Mouse (Mus musculus) thymus, postnatal 0 days (tissue): ENCODE measurements around the gene Lap3. TPM values are rescaled to one million over a fixed set of nuclear protein-coding genes. Genes with fewer than 3 reads are reported as not detected.

Experiments used
- DNase-seq: peaks from one replicate; pipeline ENCODE4 v3.0.0-alpha.2; 2015; ENCODE audit warnings: low spot score
- polyA plus RNA-seq: library from polyadenylated mRNA; unstranded; fragments of >200 nt; fragmentation: Nextera tagmentation; extraction: Ambion mirVana; gene quantifications from 2 replicates; pipeline ENCODE4 v1.2.1, GENCODE M21; 2015

Gene Lap3
- 45.1 and 48.1 TPM in 2 replicates for polyA plus RNA-seq

DNA sequence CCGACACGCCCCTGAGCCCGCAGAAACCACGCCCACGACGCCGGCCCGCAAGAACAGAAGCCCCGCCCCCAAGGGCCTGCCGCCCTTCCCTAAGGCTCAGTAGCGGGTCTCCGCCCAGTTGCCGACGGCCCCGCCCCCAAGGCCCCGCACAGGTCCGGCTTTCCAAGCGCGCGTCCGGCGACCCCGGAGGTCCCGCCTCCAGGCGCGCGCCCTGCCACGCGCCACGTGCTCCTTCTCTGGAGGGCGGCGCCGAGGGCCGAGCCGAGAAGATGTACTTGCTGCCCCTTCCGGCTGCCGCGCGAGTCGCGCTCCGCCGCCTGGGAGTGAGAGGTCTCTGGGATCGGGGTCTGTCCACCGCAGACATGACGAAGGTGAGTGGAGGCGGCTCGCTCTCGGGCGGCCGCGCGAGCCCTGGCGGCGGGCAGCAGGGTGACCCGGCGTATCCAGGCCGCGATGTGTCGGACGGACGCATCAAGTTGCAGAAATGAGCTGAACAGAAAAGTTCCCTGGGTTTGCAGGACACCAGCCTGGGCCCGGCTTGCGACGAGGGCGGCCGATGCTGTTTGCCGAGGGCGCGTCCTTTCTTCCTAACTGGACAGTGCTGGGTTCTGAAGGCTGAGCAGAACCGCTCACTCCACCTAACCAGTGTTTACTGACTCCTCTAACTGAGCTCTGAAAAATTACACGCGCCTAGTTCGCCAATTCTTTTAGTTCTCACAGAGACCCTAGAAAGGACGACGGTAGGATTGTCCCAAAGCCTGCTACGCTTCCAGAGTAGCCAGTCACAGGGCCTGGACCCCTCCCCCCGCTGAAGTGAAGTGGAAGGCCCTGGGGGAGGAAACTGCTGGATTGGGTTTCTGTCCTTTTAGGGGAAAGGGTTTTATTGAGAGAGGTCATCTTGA is at the start of gene Lap3:
Gene Lap3 (plus strand): TSS at position 184 of the 902 bp plus-strand sequence.
- peak; percentile 96 for DNase-seq

DNA sequence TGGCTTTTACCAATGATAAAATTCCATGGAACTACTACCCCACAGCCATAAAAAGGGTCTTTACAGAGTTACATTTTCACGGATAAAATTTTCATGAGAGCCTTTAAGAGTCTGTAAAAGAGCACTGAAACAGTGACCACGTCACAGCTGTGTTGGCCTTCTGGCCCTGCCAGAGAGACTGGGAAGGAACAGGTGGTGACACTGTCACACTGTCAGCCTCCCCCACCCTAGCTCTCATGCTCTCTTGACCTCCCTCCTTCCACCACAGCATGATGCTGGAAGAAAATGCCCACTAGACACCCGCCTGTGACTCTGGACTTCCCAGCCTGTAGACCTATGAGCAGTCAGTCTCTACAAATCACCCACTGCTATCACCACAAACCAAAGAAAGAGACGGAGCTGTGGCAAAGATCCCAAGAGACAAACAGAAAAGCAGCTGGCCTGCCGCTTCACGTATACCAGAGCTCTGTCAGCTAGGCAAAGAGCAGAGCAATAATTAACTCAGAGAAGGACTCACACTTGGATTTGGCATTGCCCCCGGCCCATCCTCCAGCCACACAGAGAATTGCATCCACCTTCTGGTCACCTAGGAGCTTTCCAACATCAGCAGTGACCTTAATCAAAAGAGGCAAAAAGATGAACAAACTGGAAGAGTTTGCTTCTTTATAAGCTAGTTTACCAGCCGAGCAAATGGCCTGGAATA is 48.9 kb upstream of the Lap3 start:
- DNase-seq, result no peak

DNA sequence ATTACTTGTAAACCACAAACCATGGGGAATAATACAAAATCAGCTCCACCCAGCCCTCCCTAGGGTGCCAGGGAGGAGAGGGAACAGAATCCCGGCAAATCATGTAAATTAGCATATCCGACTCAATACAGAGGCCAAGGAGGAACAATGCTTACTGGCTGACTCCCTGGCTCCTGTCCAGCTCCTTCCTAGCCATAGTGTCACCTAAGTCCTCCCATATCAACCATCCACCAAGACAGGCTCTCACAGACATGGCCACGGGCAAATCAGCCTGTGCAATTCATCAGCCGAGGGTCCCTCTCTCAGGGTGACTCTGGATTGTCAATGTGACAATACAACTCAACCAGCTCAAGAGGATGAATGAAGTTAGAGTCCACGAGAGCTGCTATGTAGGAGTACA is 44.5 kb upstream of the Lap3 start:
- DNase-seq, result no peak

DNA sequence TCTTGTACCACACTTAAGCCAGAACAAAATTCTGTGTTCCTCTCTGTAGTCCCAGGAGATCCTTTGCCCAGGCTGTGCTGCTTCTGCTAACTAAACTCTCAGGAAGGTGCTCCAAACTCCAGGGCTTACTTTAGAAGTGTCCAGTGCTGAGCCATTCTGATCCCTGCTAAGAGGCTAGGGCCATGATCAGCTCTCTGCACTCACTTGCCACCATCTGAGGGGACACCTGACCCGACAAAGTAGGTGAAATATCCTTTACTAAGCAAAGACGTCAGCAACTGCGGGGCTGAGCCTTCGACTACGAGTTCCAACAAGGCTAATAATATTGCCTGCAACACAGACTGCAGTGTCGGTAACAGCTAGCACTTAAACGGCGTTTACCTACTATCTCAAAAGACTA is 44.0 kb upstream of the Lap3 start:
- DNase-seq, result peak; percentile 7

DNA sequence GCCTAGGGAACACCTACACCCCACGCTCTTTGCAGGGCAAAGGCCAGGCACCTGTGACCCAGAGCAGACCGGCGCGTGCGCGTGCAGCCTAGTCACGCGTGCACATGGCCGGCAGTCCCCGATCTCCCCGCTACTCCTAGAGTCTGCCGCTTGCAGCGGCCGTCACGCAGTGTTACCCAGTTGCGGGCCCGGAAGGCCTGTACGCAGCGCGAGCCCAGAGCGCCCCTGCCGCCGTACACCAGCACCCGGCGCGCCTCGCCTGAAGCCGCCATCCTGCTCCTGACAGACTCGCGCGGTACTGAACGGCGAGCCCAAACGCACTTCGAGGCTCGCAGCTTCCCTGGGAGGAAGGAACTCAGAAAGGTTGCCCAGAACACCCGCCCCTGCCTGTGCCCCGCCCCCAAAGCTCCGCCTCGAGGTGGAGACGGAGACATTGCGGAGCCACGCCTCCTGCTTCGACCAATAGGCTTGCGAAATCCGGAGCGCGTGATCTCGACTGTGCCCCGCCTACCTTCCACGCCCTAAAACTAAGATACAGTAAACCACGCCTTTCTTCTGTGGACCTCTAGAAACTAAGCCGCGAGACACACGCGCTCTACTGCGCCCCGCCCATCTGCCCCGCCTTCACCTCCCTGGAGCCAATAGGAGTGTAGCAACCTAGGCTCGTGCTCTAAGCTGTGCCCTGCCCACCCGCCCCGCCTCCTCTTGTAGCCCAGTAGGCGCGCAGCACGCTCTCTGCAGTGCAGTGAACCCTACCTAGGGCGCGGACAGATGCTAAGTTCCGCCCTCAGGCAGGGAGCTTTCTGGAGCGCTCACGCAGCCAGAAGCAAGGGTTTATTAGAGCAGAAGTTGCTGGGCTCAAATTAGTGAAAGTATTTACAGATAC is 43.1 kb upstream of the Lap3 start, which contains the start of gene Qdpr:
Gene Qdpr (minus strand): TSS at position 406 of the 886 bp plus-strand sequence.
- peak; percentile 100 for DNase-seq

DNA sequence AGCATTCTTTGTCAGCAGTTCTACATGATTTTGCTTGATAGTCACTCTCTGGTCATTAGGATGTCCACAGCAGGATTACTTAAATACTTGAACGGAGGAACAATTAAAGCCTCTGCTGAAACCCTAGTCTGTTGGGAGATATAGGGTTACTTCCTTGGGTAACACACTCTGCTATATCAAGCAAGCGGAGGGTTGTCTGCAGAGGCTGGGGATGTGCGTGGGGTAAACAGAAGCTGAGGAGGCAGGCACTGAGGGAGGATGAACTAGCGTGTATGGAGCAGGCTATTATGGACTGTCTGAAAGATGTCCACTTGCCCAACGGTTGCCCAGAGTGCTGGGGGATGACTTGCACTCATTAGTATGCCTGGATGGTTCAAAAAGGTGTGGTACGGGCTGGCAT is 39.7 kb upstream of the Lap3 start, which contains the start of gene Clrn2:
Gene Clrn2 (plus strand): TSS at position 301 of the 400 bp plus-strand sequence.
- no peak for DNase-seq

DNA sequence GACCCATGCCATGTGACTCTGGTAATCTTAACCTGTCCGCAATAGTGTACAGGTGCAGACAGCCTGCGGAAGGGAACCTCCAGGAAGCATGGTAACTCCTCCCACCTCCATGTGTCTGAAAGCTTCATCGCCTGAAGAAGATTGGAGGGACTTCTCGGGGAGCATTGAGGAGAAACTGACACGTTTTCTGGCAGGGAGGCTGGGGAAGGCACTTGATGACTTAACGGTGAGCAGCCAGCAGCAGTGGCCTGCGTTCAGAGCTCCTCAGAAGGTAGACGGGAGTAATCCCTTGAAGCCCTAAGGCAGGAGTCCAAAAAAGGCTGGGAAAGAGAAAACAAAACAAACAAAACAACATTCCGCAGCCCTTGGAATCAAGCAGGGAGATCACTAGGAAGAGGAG is 38.7 kb upstream of the Lap3 start:
- no peak for DNase-seq

DNA sequence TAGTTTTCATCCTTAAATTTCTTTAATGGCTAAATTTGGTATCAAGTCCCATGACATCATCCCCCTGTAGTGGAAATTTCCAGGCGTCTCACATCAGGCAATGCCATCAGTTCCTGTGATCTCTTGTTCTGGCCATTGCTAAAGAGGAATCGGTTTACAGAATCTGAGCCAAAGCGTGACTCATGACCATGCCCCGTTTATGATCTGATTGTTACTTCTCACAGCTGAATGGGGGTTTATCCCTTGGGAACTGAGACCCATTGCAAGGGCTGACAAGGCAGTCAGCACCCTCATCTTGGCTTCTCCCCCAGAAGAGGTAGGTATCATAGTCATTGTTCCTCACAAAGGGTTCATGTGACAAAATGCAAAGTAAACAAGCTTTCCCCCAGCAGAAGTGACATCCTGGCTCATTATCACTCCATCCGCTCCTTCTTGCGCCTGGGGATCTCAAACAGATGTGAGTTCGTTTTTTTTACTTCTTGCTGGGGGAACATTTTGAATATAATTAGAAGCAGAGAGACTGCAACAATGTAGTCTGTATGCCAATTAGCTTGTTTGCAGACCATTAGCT is 20.2 kb upstream of the Lap3 start:
- no peak for DNase-seq

DNA sequence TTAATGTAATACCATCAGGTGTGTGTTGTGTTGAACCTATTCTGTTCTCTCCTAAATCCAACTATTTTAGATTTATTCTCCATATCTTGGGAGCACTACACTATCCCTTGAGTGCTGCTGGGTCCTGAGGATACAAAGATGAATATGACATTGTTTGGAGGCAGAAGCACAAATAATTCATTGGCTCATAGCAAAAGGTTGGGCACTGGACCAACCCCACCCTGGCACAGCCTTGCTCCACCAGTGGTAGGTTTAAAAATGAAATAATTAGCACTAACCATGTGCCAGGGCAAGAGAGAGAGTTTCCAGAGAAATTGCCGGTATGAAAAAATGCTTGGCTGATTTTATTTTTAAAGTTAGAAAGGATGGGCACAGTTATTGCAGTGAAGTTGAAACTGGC is 19.7 kb upstream of the Lap3 start:
- no peak for DNase-seq

DNA sequence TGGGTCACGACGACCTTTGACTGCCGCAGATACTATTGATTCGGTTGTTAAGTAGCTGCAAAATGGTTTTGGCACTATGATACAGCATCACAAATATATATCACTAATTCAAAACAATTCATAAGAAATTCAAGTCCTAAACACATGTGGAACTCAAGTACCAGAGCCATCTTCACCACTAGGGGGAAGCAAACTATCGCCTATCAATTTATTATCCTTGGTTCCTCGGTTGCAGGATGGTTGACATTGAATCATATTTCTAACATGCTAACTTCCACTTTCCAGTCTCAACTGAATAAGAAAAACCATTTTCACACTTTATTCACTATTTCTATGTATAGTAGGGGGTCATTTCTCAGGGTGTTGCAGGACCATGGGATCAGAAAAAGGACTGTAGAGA is 19.0 kb upstream of the Lap3 start:
- peak; percentile 69 for DNase-seq

DNA sequence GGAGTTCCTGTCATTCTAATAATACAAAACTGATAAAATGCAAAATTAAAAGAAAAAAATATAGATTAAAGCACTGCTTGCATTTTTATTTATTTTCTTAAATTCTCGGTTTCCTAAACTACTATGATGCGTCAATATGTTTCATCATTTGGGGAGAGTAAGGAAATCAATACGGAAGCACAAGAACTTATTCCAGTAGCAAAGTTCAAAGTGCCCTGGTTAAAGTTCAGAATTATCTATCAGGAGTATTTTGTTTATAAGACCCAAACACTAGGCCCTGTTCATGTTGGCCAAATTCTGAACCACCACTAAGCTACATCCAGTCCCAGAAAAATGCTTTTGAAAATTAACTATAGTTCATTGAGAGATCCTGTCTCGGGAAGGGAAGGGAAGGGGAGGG is 18.4 kb upstream of the Lap3 start:
- DNase-seq, result no peak

DNA sequence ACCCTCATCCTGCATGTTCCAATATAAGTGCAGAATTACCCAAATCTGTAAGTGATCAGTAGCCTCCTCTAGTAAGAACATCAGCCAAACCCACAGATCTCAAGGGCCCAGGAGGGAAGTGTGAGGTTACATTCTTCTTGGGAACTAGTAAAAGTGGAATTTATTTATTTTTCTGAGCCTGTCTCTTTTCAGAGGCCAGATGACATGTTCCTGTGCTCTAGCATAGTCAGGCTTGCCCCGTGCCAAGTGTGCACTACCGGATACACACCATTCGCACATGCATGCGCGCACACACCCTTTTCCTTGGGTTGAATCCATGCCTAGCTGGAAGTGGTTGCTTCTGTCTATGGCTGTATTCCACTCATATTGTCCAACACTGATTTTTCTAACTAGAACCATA is 17.4 kb upstream of the Lap3 start:
- no peak for DNase-seq

DNA sequence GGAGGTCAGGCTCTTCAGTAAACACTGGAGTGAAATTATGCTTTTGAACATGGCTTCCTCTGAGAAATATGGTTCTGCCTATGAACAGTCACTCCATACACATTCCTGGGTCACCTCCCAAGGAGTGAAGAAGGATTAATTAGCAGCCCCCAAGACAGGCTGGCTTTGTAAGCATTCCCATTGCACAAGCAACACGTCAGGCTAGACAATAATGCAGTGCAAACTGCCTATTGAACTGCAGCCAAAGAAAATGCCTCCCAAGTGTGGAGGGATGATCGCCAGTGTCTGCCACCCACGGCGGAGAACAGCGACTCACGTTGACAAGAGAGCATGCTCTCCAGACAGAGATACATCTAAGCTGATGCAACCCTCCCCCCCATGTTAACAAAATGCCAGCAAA is 16.9 kb upstream of the Lap3 start:
- no peak for DNase-seq

DNA sequence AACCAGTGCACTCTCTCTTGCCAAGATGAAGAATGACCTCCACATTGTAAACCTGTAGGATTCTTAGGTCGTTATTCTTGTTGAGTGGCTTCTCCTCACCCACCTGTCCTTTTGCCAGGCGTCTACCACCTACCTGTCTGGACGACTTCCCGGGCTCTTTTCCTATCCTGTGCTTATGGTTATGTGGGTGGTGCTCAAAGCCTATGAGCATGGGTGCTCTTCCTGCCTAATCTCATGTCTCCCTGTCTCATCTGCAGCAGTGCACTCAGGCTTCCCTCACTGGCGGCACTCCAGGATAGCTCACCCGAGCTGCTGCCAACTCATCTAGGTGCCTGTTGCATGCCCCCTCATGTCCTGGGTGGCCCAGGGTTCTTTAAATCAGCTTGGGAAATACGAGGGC is 15.6 kb upstream of the Lap3 start:
- DNase-seq, result no peak

DNA sequence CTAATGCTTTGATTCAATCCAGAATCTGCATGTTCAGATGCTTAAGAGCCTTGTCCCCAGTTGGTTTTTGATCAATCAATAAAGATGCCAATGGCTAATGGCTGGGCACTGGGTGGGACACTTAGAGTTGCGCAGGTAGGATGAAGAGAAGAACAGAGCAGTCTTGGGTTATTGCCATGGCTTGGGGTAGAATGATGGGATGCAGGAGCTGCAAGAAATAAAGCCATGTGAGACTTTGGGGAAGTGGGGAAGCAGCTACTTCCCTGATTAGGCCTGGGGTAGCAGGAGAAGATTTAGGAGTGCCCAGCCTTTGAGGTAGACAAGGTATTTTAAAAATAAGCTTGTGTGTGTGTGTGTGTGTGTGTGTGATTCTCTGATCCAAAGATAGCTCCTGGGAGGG is 13.1 kb upstream of the Lap3 start:
- no peak for DNase-seq

DNA sequence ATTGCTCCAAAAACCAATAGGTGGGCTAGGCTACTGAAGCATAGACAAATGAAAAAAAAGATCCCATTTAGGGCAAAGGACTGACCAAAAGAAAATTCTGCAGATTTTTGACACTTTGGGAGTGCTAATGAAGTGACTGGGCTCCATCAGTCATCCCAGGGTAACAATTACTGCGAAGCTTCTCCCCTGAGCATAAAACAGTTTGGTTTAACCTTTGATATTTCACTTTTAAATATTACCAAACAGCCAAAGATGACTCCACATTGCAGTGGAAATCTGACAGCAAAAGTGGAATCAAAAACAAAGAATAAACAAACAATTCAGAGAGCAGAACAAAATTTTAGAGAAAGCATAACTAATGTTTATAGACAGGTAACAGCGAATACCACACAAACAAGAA is 12.0 kb upstream of the Lap3 start:
- DNase-seq, result no peak

DNA sequence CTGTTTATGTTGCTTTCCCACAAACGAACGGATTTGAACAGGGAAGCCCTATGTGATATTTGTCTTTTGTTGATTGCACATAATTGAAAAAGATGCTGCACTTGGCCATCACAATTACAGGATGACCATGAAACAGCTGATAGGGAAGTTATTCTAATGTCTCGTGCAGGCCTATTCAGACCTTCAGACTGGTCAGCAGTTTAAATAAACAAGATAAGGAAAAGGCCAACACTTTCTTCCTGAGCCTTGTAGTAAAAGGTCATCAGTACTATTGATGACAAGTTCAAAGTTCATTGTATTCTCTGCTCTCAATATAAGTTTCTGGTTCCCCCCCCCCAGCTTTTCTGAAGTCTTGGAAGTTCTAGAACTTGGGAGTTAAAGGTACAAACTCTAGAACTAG is 10.6 kb upstream of the Lap3 start:
- no peak for DNase-seq

DNA sequence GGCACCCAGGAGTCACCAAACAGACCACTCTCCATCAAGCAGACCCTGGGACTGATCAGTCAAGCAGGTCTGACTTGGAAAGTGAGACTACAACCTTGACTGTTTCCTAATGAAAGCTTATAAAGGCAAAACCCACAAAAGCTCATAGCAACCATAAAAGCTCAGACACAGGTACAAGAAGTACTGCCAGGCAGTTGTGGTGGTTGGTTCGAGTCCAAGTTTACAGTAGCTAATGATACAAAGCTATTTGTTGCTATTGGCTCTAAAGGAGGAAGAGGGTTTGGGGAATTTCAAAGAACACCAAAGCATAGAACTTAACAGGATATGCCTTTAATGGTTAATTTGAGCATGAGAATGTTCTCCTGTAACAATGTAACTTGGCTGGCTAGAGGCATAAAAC is 9.5 kb upstream of the Lap3 start:
- DNase-seq, result no peak

DNA sequence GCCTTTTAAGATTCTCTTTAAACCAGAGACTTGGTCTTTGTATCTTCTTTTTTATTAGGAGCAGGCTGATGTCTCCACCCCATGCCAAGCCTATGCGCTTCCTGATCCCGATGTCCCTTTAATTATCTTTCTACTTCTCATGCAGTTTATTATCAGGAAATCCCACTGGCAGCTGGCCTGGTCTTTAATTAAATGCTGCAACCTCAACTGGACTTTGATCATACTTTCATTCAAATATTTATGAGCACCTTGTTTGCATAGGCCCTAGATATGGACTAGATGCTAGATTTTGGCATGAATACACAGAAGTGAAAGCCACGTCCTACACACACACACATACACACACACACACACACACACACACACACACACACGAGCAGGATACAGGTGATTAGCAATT is 1.4 kb upstream of the Lap3 start:
- DNase-seq, result no peak

DNA sequence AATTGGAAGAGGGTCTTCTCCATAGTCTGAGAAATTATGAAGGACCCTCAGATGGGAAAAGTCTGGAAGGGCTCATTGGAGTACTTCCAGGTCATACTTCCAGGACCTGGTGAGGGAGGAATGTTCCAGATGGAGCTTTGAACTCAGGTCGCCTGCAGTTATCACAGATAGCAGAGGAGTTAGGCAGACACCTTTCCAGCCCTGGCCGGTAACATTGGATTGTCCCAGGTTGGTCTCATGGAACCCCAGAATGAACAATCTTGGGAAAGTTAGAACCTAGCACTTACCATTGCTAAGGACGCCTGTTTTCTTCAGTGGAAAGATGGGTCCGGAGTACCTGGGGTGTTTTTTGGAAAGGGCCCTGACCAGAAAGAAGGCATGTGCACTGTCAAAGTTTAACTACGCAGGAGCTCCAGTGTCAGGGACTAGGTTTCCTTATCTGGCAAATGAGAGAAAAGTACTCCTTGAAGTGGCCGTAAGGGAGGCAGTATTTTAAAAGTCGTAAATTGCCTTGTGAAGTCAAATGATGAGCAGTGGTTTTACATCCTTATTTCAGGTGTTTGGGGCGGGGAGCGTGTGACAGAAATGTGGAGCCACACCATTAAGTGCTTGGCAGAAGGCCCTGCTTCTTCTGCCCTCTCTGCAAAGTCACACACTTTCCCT is 1.1 kb downstream of the Lap3 start:
- DNase-seq, result no peak
